Mouse (Mus musculus) kidney, adult 8-10 months (tissue): ENCODE results near the gene Tshz2.

Source experiments
- DNase-seq, 2 experiments: peaks; one replicate each; pipeline ENCODE4 v3.0.0; 2022

Tshz2 gene

GRCm38 (mm10) chr2:170120139-170121027 lies 487.6 kb downstream of the Tshz2 start:
- no peak for DNase-seq
